Mouse (Mus musculus) fat pad, adult 2 months (tissue): ENCODE results near the gene Nat8f2.

Experiments
- DNase-seq: peaks from one replicate; pipeline ENCODE4 v3.0.0-alpha.2; 2011; ENCODE audit warnings: low read depth, low spot score; ENCODE audit errors: extremely low read depth

Nat8f2 gene

GRCm38 (mm10) chr6:85825886-85826285 is 43.1 kb downstream of the Nat8f2 start:
- no peak for DNase-seq

- DNase-seq: no peak
Measured at GRCm38 (mm10) chr6:85823382-85824090, 45.4 kb downstream of the Nat8f2 start.

- no peak for DNase-seq
Measured at GRCm38 (mm10) chr6:85822286-85822685, 46.7 kb downstream of the Nat8f2 start.

- no peak for DNase-seq
Measured at GRCm38 (mm10) chr6:85820837-85821236, 48.1 kb downstream of the Nat8f2 start, which contains the start of the genes Nat8f6 and Nat8f5. Nat8f6 (minus strand) TSS chr6:85820954. Nat8f5 (minus strand) TSS chr6:85820972.

- DNase-seq: no peak
Measured at GRCm38 (mm10) chr6:85818338-85818737, 50.6 kb downstream of the Nat8f2 start.
